Mouse (Mus musculus) urinary bladder, postnatal 14 days (tissue): ENCODE results near the gene Spata48.

ENCODE experiments used
- DNase-seq: peaks from one replicate; pipeline ENCODE4 v3.0.0; 2021; ENCODE audit warnings: low spot score

The Spata48 gene

GRCm38 (mm10) chr11:11536295-11536694 is 74.4 kb downstream of the Spata48 start:
- no peak for DNase-seq

GRCm38 (mm10) chr11:11545948-11546347 is 84.1 kb downstream of the Spata48 start:
- DNase-seq: no peak

GRCm38 (mm10) chr11:11546903-11547511 is 85.1 kb downstream of the Spata48 start:
- DNase-seq: no peak

GRCm38 (mm10) chr11:11547597-11548240 is 85.8 kb downstream of the Spata48 start:
- no peak for DNase-seq

- no peak for DNase-seq
Measured at GRCm38 (mm10) chr11:11555563-11555962, 93.7 kb downstream of the Spata48 start.

GRCm38 (mm10) chr11:11556186-11556585 is 94.3 kb downstream of the Spata48 start:
- DNase-seq: no peak

GRCm38 (mm10) chr11:11557173-11557967 is 95.5 kb downstream of the Spata48 start:
- peak; percentile 51 for DNase-seq

- DNase-seq: no peak
Measured at GRCm38 (mm10) chr11:11558662-11559061, 96.8 kb downstream of the Spata48 start.

- no peak for DNase-seq
Measured at GRCm38 (mm10) chr11:11559099-11559686, 97.3 kb downstream of the Spata48 start.

- no peak for DNase-seq
Measured at GRCm38 (mm10) chr11:11561118-11561517, 99.2 kb downstream of the Spata48 start.

- peak; percentile 27 for DNase-seq
Measured at GRCm38 (mm10) chr11:11564266-11565044, 102.6 kb downstream of the Spata48 start.
